10 mouse cellular contexts compared by ENCODE assay signal in the genomic region with DNA sequence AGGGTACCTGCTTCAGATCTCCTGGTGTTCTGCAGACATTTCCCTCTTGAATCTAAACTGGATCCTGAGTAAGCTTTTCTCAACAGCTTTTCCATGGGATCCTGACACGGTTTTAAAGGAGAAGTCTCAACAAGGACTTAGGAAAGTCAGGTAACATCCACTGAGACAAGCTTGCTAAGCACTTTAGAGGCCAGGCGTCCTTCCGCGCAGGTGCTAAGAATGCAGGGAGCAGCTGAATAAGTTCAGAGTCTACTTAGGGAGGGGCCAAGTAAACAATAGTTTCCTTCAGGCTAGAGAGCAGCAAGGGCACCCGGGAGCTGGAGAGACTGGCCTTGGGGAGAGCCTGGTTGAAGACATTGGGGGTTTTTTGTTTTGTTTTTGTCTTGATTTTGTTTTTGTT. TPM values are rescaled to one million over a fixed set of nuclear protein-coding genes. Genes with fewer than 3 reads are reported as not detected.
DNase-seq lines count a peak whose midpoint lies in the region; ATAC-seq and TF ChIP-seq lines count a peak whose summit lies in the region.
"Had no signal": no experiment of that assay in that cellular context is flagged by ENCODE, and none has a peak within 500 bp of the region (broad histone marks: within the 10 kb centered on the region; RNA-seq: fewer than 3 reads in every experiment).

No protein-coding gene starts in this region.

- no peaks in the 10 kb centered on the region for H3K27me3 ChIP-seq in megakaryocyte, embryonic 14.5 days (replicated peaks)

- H3K4me1 ChIP-seq in megakaryocyte, embryonic 14.5 days, result peaks cover 36% of the 10 kb centered on the region
- H3K4me1 ChIP-seq in bone marrow macrophage, adult 2 months (ENCODE audit: control insufficient read depth, insufficient read depth, low read length), result peaks cover 15% of the 10 kb centered on the region

- peak; percentile 70 for DNase-seq in kidney, postnatal 14 days
- no peak for DNase-seq in MN1 (ENCODE audit: low spot score)
- no peak for DNase-seq in layer of hippocampus, postnatal 25 days (ENCODE audit: extremely low spot score in 1 of 2, low spot score in 1 of 2)
- no peak for DNase-seq in layer of hippocampus, adult 18-20 months (ENCODE audit: low spot score in 2 of 2)
- DNase-seq: gastrocnemius, postnatal 10 days had no signal

- WGBS in macrophage (ENCODE audit: missing documents), result 73% methylated on average over 5 of the region's 5 CpGs

- no peak for ATAC-seq in megakaryocyte, adult 5-6 weeks (ENCODE audit: poor library complexity, severe bottlenecking)

- no peak for TF ChIP-seq CTCF in bone marrow macrophage, adult 2 months (IDR thresholded peaks at IDR 0.05; ENCODE audit: low read depth, low read length)

- no peaks in the 10 kb centered on the region for H3K9me3 ChIP-seq in megakaryocyte, embryonic 14.5 days

- peak overlapping the region; percentile 29 for H3K4me3 ChIP-seq in megakaryocyte, embryonic 14.5 days (replicated peaks)
- no peak overlapping the region for H3K4me3 ChIP-seq in bone marrow macrophage, adult 2 months (ENCODE audit: insufficient read depth, low read length)
- no peak overlapping the region for H3K4me3 ChIP-seq in macrophage (ENCODE audit: inconsistent target)

- TF ChIP-seq POLR2A in bone marrow macrophage, adult 2 months (IDR thresholded peaks at IDR 0.05; ENCODE audit: borderline replicate concordance, low read depth, low read length), result no peak

- H3K36me3 ChIP-seq in megakaryocyte, embryonic 14.5 days (replicated peaks; ENCODE audit: low read length), result no peaks in the 10 kb centered on the region
- no peaks in the 10 kb centered on the region for H3K36me3 ChIP-seq in macrophage (ENCODE audit: inconsistent target)

- no peaks in the 10 kb centered on the region for H3K79me2 ChIP-seq in macrophage (ENCODE audit: inconsistent target)

- H3K27ac ChIP-seq in bone marrow macrophage, adult 2 months (ENCODE audit: insufficient read depth, low read depth, low read length), result peak overlapping the region; percentile 80
- peak overlapping the region; percentile 22 for H3K27ac ChIP-seq in macrophage

RNA-seq across cellular contexts. Expression of gene Stx7, which starts 16.8 kb away (rescaled TPM):
- 109 and 228 TPM in 2 replicates for polyA plus RNA-seq in megakaryocyte, embryonic 14.5 days (2012; ENCODE audit: insufficient read depth, low replicate concordance)
- 163 and 174 TPM in 2 replicates for total RNA-seq in megakaryocyte, adult 5-6 weeks (2015)
- 174 and 189 TPM in 2 replicates for total RNA-seq in megakaryocyte, adult 5-6 weeks (2017)
- polyA plus RNA-seq in bone marrow macrophage, adult 2 months (2012; ENCODE audit: insufficient read depth, insufficient read length, missing spikeins), result 140 and 151 TPM in 2 replicates
- 100 to 1,000 TPM in 24 of 26 experiments, 10 to 100 TPM in 2; 84.0 to 241 (median 161) TPM for total RNA-seq in macrophage (2018; cell fraction: chromatin; rRNA removed)
- 100 to 1,000 TPM; 128 to 247 (median 188) TPM for total RNA-seq in macrophage (2018; cell fraction: cytosol; rRNA removed)
- 100 to 1,000 TPM in 23 of 26 experiments, 10 to 100 TPM in 3; 88.0 to 195 (median 136) TPM for total RNA-seq in macrophage (2018; cell fraction: nucleus; rRNA removed)
- polyA plus RNA-seq in macrophage (2018), result 163 to 202 TPM (median 186 TPM) in 3 replicates
- 100 to 1,000 TPM; 130 to 131 TPM for total RNA-seq in layer of hippocampus, postnatal 25 days (2021)
- total RNA-seq in layer of hippocampus, adult 18-20 months (2021), result 100 to 1,000 TPM; 134 to 140 TPM

RNA-seq across cellular contexts. Expression of gene Taar9, which starts 22.9 kb away (rescaled TPM):
- not detected in 2 replicates for polyA plus RNA-seq in megakaryocyte, embryonic 14.5 days (2012; ENCODE audit: insufficient read depth, low replicate concordance)
- total RNA-seq in megakaryocyte, adult 5-6 weeks (2015), result not detected in 2 replicates
- total RNA-seq in megakaryocyte, adult 5-6 weeks (2017), result not detected in 2 replicates
- polyA plus RNA-seq in bone marrow macrophage, adult 2 months (2012; ENCODE audit: insufficient read depth, insufficient read length, missing spikeins), result not detected in 2 replicates
- total RNA-seq in macrophage (2018; cell fraction: chromatin; rRNA removed), result not detected
- total RNA-seq in macrophage (2018; cell fraction: cytosol; rRNA removed), result not detected
- total RNA-seq in macrophage (2018; cell fraction: nucleus; rRNA removed), result not detected
- not detected in 3 replicates for polyA plus RNA-seq in macrophage (2018)
- not detected for total RNA-seq in layer of hippocampus, postnatal 25 days (2021)
- total RNA-seq in layer of hippocampus, adult 18-20 months (2021), result not detected
- total RNA-seq: gastrocnemius, postnatal 10 days had no signal
- polyA plus RNA-seq: neural tube, embryonic 14.5 days had no signal

RNA-seq across cellular contexts. Expression of gene Taar8c, which starts 30.6 kb away (rescaled TPM):
- polyA plus RNA-seq in megakaryocyte, embryonic 14.5 days (2012; ENCODE audit: insufficient read depth, low replicate concordance), result not detected in 2 replicates
- not detected in 2 replicates for total RNA-seq in megakaryocyte, adult 5-6 weeks (2015)
- total RNA-seq in megakaryocyte, adult 5-6 weeks (2017), result not detected in 2 replicates
- polyA plus RNA-seq in bone marrow macrophage, adult 2 months (2012; ENCODE audit: insufficient read depth, insufficient read length, missing spikeins), result not detected in 2 replicates
- not detected for total RNA-seq in macrophage (2018; cell fraction: chromatin; rRNA removed)
- total RNA-seq in macrophage (2018; cell fraction: cytosol; rRNA removed), result not detected
- total RNA-seq in macrophage (2018; cell fraction: nucleus; rRNA removed), result not detected
- not detected in 3 replicates for polyA plus RNA-seq in macrophage (2018)
- total RNA-seq in layer of hippocampus, postnatal 25 days (2021), result not detected
- total RNA-seq in layer of hippocampus, adult 18-20 months (2021), result not detected
- total RNA-seq: gastrocnemius, postnatal 10 days had no signal
- polyA plus RNA-seq: neural tube, embryonic 14.5 days had no signal

RNA-seq across cellular contexts. Expression of gene Taar8b, which starts 40.2 kb away (rescaled TPM):
- not detected in 2 replicates for polyA plus RNA-seq in megakaryocyte, embryonic 14.5 days (2012; ENCODE audit: insufficient read depth, low replicate concordance)
- total RNA-seq in megakaryocyte, adult 5-6 weeks (2015), result not detected in 2 replicates
- not detected in 2 replicates for total RNA-seq in megakaryocyte, adult 5-6 weeks (2017)
- polyA plus RNA-seq in bone marrow macrophage, adult 2 months (2012; ENCODE audit: insufficient read depth, insufficient read length, missing spikeins), result not detected in 2 replicates
- total RNA-seq in macrophage (2018; cell fraction: chromatin; rRNA removed), result not detected
- total RNA-seq in macrophage (2018; cell fraction: cytosol; rRNA removed), result not detected
- not detected for total RNA-seq in macrophage (2018; cell fraction: nucleus; rRNA removed)
- polyA plus RNA-seq in macrophage (2018), result not detected in 3 replicates
- total RNA-seq in layer of hippocampus, postnatal 25 days (2021), result not detected
- total RNA-seq in layer of hippocampus, adult 18-20 months (2021), result not detected
- total RNA-seq: gastrocnemius, postnatal 10 days had no signal
- polyA plus RNA-seq: neural tube, embryonic 14.5 days had no signal

RNA-seq across cellular contexts. Expression of gene Taar8a, which starts 56.0 kb away (rescaled TPM):
- polyA plus RNA-seq in megakaryocyte, embryonic 14.5 days (2012; ENCODE audit: insufficient read depth, low replicate concordance), result not detected in 2 replicates
- total RNA-seq in megakaryocyte, adult 5-6 weeks (2015), result not detected in 2 replicates
- not detected in 2 replicates for total RNA-seq in megakaryocyte, adult 5-6 weeks (2017)
- polyA plus RNA-seq in bone marrow macrophage, adult 2 months (2012; ENCODE audit: insufficient read depth, insufficient read length, missing spikeins), result not detected in 2 replicates
- not detected for total RNA-seq in macrophage (2018; cell fraction: chromatin; rRNA removed)
- not detected for total RNA-seq in macrophage (2018; cell fraction: cytosol; rRNA removed)
- total RNA-seq in macrophage (2018; cell fraction: nucleus; rRNA removed), result not detected
- polyA plus RNA-seq in macrophage (2018), result not detected in 3 replicates
- not detected for total RNA-seq in layer of hippocampus, postnatal 25 days (2021)
- total RNA-seq in layer of hippocampus, adult 18-20 months (2021), result not detected
- total RNA-seq: gastrocnemius, postnatal 10 days had no signal
- polyA plus RNA-seq: neural tube, embryonic 14.5 days had no signal
